8 mouse cellular contexts compared by ENCODE assay signal in genomic region chr11:98741622-98742396, GRCm38 (mm10). TPM values are rescaled to one million over a fixed set of nuclear protein-coding genes. Genes with fewer than 3 reads are reported as not detected.
DNase-seq lines count a peak whose midpoint lies in the region; ATAC-seq and TF ChIP-seq lines count a peak whose summit lies in the region.

No protein-coding gene starts in this region.

- peak; percentile 70 for ATAC-seq in forebrain, embryonic 16.5 days
- peak; percentile 70 for ATAC-seq in hindbrain, embryonic 14.5 days (ENCODE audit: low FRiP score)

- DNase-seq in adrenal gland, adult (ENCODE audit: inconsistent age in 2 of 2, low spot score in 1 of 2), result peak; percentile 87 to 95
- DNase-seq in adrenal gland, adult 8-10 months, result no peak
- DNase-seq in cerebellum, adult 2 months, result peak; percentile 83 to 85
- peak; percentile 83 for DNase-seq in hindbrain, embryonic 14.5 days (ENCODE audit: low spot score)
- DNase-seq in left cerebral cortex, postnatal 4 days, result peak; percentile 88
- DNase-seq in mesoderm, embryonic 11.5 days (ENCODE audit: low read depth, low spot score), result peak; percentile 72
- DNase-seq in spleen, postnatal 10 days (ENCODE audit: low spot score in 2 of 2), result peak; percentile 76 to 87

- no peaks in the 10 kb centered on the region for H3K36me3 ChIP-seq in forebrain, embryonic 16.5 days (ENCODE audit: control insufficient read depth, insufficient read depth)
- H3K36me3 ChIP-seq in hindbrain, embryonic 14.5 days (replicated peaks; ENCODE audit: control insufficient read depth, insufficient read depth), result no peaks in the 10 kb centered on the region

- TF ChIP-seq CTCF in cerebellum, adult 2 months (IDR thresholded peaks at IDR 0.05; ENCODE audit: borderline replicate concordance, insufficient read depth, low read depth, low read length), result no peak

- peaks cover 31% of the 10 kb centered on the region for H3K4me1 ChIP-seq in cerebellum, adult 2 months (ENCODE audit: control insufficient read depth, insufficient read depth, low read length)
- peaks cover 71% of the 10 kb centered on the region for H3K4me1 ChIP-seq in forebrain, embryonic 16.5 days (replicated peaks; ENCODE audit: control insufficient read depth, insufficient read depth, low read length)
- peaks cover 72% of the 10 kb centered on the region for H3K4me1 ChIP-seq in hindbrain, embryonic 14.5 days (replicated peaks; ENCODE audit: control insufficient read depth, insufficient read depth, low read length)

- no peaks in the 10 kb centered on the region for H3K9me3 ChIP-seq in forebrain, embryonic 16.5 days (ENCODE audit: control insufficient read depth, low read length)
- no peaks in the 10 kb centered on the region for H3K9me3 ChIP-seq in hindbrain, embryonic 14.5 days (ENCODE audit: control insufficient read depth, low read length)

- peak overlapping the region; percentile 100 for H3K27ac ChIP-seq in cerebellum, adult 2 months (ENCODE audit: insufficient read depth, low read length)
- peak overlapping the region; percentile 99 for H3K27ac ChIP-seq in forebrain, embryonic 16.5 days (ENCODE audit: low read length)
- peak overlapping the region; percentile 100 for H3K27ac ChIP-seq in hindbrain, embryonic 14.5 days

- H3K9ac ChIP-seq in forebrain, embryonic 16.5 days (replicated peaks; ENCODE audit: low read depth, low read length), result peak overlapping the region; percentile 98
- H3K9ac ChIP-seq in hindbrain, embryonic 14.5 days, result peak overlapping the region; percentile 100

- WGBS in cerebellum, adult 2 months, result 2% methylated on average over 74 of the region's 86 CpGs
- under 1% methylated on average over 59 of the region's 86 CpGs for WGBS in forebrain, embryonic 16.5 days
- 1% methylated on average over 86 of the region's 86 CpGs for WGBS in hindbrain, embryonic 14.5 days

- H3K4me2 ChIP-seq in forebrain, embryonic 16.5 days (ENCODE audit: low read length), result peak overlapping the region; percentile 96
- H3K4me2 ChIP-seq in hindbrain, embryonic 14.5 days (replicated peaks), result peak overlapping the region; percentile 96

- no peaks in the 10 kb centered on the region for H3K27me3 ChIP-seq in cerebellum, adult 2 months (ENCODE audit: control insufficient read depth, insufficient read depth, low read length)
- no peaks in the 10 kb centered on the region for H3K27me3 ChIP-seq in forebrain, embryonic 16.5 days (replicated peaks; ENCODE audit: control insufficient read depth, insufficient read depth, low read length)
- H3K27me3 ChIP-seq in hindbrain, embryonic 14.5 days (ENCODE audit: control insufficient read depth, insufficient read depth, low read length), result no peaks in the 10 kb centered on the region

- 0 out of 2 replicates have a peak, but pooled peaks have one; percentile 5 for TF ChIP-seq POLR2A in cerebellum, adult 2 months (IDR thresholded peaks at IDR 0.05; ENCODE audit: borderline replicate concordance, insufficient read depth, low read length)

- intact Hi-C loops in left cerebral cortex, postnatal 4 days (cut with DNase I), result loop anchor here (2.0 to 5.0 kb wide), 2 partner anchors 35 to 45 kb away; partner anchors contain the start of gene Nr1d1

- H3K4me3 ChIP-seq in cerebellum, adult 2 months (replicated peaks; ENCODE audit: insufficient read depth, low read depth, low read length), result peak overlapping the region; percentile 98
- peak overlapping the region; percentile 93 for H3K4me3 ChIP-seq in forebrain, embryonic 16.5 days (replicated peaks; ENCODE audit: low read length)
- H3K4me3 ChIP-seq in hindbrain, embryonic 14.5 days (replicated peaks; ENCODE audit: low read length), result peak overlapping the region; percentile 95

RNA-seq across cellular contexts. Expression of gene Thra, which starts 1.4 kb away (rescaled TPM):
- 100 to 1,000 TPM in 1 of 4 experiments, 10 to 100 TPM in 3; 67.1 to 111 (median 82.9) TPM for total RNA-seq in adrenal gland, adult 8-10 months (2022)
- polyA plus RNA-seq in cerebellum, adult 2 months (2012; rRNA removed), result 439 and 447 TPM in 2 replicates
- polyA plus RNA-seq in forebrain, embryonic 16.5 days (2015; fragmentation: Nextera tagmentation; extraction: Ambion mirVana), result 177 and 182 TPM in 2 replicates
- 165 and 181 TPM in 2 replicates for polyA plus RNA-seq in hindbrain, embryonic 14.5 days (2014; fragmentation: Nextera tagmentation; extraction: Ambion mirVana)
- total RNA-seq in left cerebral cortex, postnatal 4 days (2021), result 1,000 to 10,000 TPM; 1,274 to 1,289 TPM

RNA-seq across cellular contexts. Expression of gene Med24, which starts 12.6 kb away (rescaled TPM):
- 10 to 100 TPM; 47.7 to 63.3 (median 55.7) TPM for total RNA-seq in adrenal gland, adult 8-10 months (2022)
- polyA plus RNA-seq in cerebellum, adult 2 months (2012; rRNA removed), result 105 and 108 TPM in 2 replicates
- polyA plus RNA-seq in forebrain, embryonic 16.5 days (2015; fragmentation: Nextera tagmentation; extraction: Ambion mirVana), result 88.8 and 93.7 TPM in 2 replicates
- polyA plus RNA-seq in hindbrain, embryonic 14.5 days (2014; fragmentation: Nextera tagmentation; extraction: Ambion mirVana), result 58.4 and 62.7 TPM in 2 replicates
- 10 to 100 TPM; 96.8 to 99.4 TPM for total RNA-seq in left cerebral cortex, postnatal 4 days (2021)

RNA-seq across cellular contexts. Expression of gene Nr1d1, which starts 33.3 kb away (rescaled TPM):
- 100 to 1,000 TPM; 140 to 286 (median 201) TPM for total RNA-seq in adrenal gland, adult 8-10 months (2022)
- 144 and 167 TPM in 2 replicates for polyA plus RNA-seq in cerebellum, adult 2 months (2012; rRNA removed)
- polyA plus RNA-seq in forebrain, embryonic 16.5 days (2015; fragmentation: Nextera tagmentation; extraction: Ambion mirVana), result 3.8 and 4.0 TPM in 2 replicates
- polyA plus RNA-seq in hindbrain, embryonic 14.5 days (2014; fragmentation: Nextera tagmentation; extraction: Ambion mirVana), result 3.4 and 4.1 TPM in 2 replicates
- 10 to 100 TPM; 31.9 TPM for total RNA-seq in left cerebral cortex, postnatal 4 days (2021)

RNA-seq across cellular contexts. Expression of gene Csf3, which starts 40.7 kb away (rescaled TPM):
- not detected for total RNA-seq in adrenal gland, adult 8-10 months (2022)
- polyA plus RNA-seq in cerebellum, adult 2 months (2012; rRNA removed), result not detected in 2 replicates
- not detected in 2 replicates for polyA plus RNA-seq in forebrain, embryonic 16.5 days (2015; fragmentation: Nextera tagmentation; extraction: Ambion mirVana)
- polyA plus RNA-seq in hindbrain, embryonic 14.5 days (2014; fragmentation: Nextera tagmentation; extraction: Ambion mirVana), result not detected in 2 replicates
- total RNA-seq in left cerebral cortex, postnatal 4 days (2021), result not detected

RNA-seq across cellular contexts. Expression of gene Msl1, which starts 53.5 kb away (rescaled TPM):
- total RNA-seq in adrenal gland, adult 8-10 months (2022), result 10 to 100 TPM; 93.5 to 98.5 (median 93.7) TPM
- 99.1 and 103 TPM in 2 replicates for polyA plus RNA-seq in cerebellum, adult 2 months (2012; rRNA removed)
- polyA plus RNA-seq in forebrain, embryonic 16.5 days (2015; fragmentation: Nextera tagmentation; extraction: Ambion mirVana), result 27.7 and 32.0 TPM in 2 replicates
- 23.6 and 24.1 TPM in 2 replicates for polyA plus RNA-seq in hindbrain, embryonic 14.5 days (2014; fragmentation: Nextera tagmentation; extraction: Ambion mirVana)
- total RNA-seq in left cerebral cortex, postnatal 4 days (2021), result 100 to 1,000 TPM; 163 to 166 TPM

Comparison
In these comparisons a context has a peak if more than half of its experiments do, and no peak if none do; other contexts are left out.
1. RNA of gene Nr1d1, which starts 33.3 kb away (polyA plus RNA-seq): 144 to 167 TPM in cerebellum, adult 2 months; 3.4 to 4.1 TPM in hindbrain, embryonic 14.5 days and 3.8 to 4.0 TPM in forebrain, embryonic 16.5 days; every median in the first group is over 10 times any median in the second.
2. Peak in every context shown above with its lines, with median percentiles within 50 percentile points of each other: H3K27ac ChIP-seq and H3K4me3 ChIP-seq.